Mouse (Mus musculus) cerebellum, adult (tissue): ENCODE data around the gene Fbxo17.
"Not testable (repeated sequence)": the region's sequence is repeated elsewhere in the genome, so short reads cannot be mapped to it uniquely, and the experiment has no call there.

Source experiments
- ATAC-seq: cut with Nextera tagmentation; 2 replicates; pipeline ENCODE4 v1.9.2; 2017; ENCODE audit warnings: mild to moderate bottlenecking, moderate library complexity, mixed read lengths; ENCODE audit not compliant: insufficient number of reproducible peaks, low FRiP score, low TSS enrichment

Fbxo17 gene

DNA sequence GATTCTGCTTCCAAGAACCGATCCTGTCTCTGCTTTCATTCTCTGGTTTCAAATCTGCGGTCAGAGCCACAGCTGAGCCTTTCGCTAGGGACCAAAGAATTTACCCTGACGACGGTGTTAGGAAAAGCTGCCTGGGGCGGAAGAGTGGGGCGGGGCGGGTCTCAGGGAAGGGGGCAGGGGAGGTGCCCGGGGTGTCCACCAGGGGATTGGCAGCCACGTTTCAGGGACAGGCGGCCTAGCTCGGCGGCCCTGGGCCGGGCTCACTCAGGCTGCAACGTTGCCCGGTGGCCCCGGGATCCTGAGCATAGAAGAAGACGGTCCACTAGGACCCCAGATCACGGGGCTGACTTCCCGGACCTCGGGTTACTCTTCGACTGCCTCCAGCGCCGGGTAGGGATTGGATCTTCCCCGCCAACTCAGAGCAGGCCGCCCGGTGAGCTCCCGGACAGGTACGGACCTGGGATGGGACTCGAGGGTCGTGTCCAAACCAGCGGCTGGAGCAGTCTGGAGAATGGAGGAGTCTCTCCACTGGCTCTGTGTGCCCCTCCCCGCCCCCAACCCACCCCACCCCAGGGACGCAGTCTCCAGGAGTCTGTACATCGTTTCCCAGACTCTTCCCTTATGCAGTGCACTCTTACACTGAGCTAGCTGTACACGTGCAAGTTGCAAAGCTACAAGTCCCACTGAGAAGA lies at the start of gene Fbxo17:
Fbxo17 (plus strand) TSS at position 215 of the 692 bp plus-strand sequence.
- peak; percentile 49; the same call in 1 of the 2 replicates for ATAC-seq

DNA sequence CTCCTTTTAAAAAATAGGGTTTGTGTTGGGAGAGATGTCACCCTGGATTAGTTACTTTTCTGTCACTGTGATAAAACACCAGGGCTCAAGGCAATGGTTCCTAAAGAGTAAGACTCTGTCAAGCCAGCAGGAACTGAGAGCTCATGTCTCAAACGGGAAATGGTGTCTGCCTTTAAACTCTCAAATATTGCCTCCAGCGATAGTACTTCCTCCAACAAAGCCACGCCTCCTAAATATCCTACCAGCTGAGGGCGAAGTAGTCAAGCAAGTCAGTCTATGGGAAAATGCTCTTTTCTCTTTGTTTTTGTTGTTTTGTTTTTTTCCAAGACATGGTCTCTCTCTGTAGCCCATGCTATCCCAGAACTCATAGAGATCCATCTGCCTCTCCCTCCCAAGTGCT lies 45.4 kb upstream of the Fbxo17 start:
- ATAC-seq = no peak

DNA sequence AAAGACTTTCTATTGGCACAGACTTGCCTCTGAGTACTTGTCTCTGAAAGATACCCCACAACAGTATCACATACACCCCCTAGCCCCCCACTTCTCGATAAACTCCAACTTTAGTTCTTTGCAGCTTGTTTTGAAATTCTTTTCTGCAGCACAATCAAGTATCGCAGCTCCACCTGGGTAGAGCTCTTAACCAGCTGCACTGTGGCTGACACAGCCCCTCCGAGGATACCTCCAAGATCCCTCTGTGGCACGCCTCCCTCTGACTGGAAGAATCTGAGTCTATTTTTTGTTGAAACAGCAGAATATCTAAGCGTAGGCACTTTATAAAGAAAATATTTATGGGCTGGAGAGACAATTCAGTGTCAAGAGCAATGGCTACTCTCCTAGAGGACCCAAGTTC lies 44.3 kb upstream of the Fbxo17 start:
- ATAC-seq = no peak

DNA sequence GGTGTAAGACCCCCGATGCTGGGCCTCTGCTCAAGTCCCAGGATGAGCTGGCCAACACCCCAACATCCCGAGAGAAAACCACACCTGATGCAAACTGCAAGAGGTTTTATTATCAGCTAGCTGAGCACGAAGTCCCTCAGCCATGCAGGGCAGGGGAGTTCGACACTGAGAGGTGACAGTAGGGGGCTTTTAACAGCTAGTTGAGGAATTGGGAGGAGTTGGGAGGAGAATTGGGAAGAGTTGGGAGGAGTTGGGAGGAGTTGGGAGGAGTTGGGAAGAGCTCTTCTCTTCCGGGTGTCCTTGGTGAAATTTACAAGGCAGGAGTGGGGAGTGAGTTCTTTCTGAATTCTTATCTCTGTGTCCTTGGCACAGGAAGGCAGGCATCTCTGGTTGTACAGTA lies 43.8 kb upstream of the Fbxo17 start:
- not testable (repeated sequence) for ATAC-seq

DNA sequence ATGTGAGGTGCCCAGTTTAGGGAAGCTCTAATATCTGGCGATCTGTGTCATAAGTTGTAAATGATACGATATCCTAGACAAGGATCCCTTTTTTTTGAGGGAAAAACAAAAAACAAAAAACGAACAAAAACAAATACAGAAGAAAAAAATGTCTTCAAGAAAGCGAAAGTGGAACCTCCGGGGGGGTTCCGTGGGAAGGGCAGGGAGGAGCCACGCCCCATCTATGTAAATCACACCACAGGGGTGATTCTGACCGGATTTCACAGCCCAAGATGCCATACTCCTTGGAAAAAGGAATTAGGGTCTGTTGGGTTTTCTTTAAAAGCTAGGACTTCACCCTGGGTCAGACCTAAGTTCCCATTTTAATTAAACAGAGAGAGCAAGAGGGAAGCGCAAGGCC lies 41.6 kb upstream of the Fbxo17 start:
- ATAC-seq = no peak

DNA sequence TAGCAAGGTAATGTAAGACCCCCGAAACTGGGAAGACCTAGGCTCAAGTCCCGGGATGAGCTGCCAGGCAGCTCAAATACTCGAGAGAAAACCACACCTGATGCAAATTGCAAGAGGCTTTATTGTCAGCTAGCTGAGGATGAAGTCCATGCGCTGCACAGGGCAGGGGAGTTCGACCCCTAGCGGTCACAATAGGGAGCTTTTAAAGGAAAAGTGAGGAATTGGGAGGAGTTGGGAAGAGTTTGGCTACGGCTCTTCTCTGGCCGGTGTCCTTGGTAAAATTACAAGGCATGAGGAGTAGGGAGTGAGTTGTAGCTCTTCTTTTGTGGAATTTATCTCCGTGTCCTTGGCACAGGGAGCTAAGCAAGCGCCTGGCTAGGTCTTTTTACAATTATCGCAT lies 40.9 kb upstream of the Fbxo17 start:
- ATAC-seq = no peak

DNA sequence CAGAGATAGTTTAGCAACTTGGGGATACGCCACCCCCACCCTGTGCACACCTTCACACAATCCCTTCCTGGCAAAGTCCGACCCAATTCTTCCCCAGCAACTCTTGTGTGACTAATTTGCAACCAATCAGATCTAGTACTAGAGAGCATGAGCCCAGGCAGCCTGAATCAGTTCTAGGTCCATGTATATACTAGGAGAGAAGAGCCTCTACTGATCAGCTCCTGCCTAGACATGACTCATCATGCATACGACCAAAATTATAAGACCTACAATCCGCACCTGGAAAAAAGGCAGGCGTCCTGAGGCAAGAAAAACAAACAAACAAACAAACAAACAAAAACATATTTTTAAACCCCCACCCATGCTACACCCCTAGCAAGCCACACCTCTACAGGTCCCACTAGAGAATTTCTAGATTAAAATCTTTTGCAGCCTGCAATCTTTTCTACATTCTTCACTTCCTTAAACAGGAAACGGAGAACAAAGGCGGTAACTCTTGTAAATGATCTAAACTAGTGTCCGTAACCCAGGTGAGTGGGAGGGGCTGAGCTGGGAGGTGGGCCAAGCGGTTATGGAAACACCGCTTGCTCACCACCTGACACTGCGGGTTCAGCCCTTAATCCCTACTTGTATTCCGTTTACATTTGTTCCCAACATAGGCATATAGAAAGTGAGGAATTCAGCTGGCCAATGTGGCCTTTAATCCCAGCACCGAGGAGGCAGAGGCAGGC lies 39.6 kb upstream of the Fbxo17 start:
- ATAC-seq = no peak

DNA sequence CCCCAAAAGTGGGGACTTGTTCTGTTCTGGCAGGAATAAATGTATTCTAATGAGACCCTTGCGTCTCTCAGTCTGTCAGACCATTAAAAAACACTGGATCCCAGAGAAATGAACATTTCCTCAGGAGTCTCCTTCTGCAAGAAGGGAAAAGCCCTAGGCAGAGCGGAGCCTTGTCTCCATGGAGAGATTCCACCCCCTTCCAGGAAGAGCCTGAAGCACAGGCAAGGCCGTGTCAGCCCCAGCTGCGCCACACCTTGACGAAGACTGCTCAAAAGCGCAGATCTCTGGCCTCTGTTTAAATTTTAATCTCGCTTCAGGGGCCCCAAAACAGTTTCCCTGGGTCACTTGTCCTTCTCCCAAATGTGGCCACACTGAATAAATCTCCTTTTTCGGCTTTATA lies 39.0 kb upstream of the Fbxo17 start:
- no peak for ATAC-seq

DNA sequence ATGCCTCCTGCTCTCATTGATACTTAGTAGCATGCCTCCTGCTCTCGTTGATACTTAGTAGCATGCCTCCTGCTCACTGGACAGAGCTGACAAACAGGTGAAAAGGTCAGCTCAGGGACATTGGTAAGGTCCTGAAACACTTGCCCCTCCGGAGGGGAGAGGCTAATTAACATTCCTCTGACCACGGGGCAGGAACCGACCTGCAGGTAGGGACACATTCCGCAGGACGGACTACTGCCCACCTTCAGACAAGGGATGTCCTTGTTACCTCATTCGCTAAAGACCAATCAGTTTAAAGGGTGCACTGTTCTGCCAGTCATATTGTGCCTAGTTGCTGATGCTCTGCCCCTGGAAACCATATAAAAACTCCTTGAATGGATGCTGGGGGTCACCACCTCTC lies 25.5 kb upstream of the Fbxo17 start:
- ATAC-seq = no peak

DNA sequence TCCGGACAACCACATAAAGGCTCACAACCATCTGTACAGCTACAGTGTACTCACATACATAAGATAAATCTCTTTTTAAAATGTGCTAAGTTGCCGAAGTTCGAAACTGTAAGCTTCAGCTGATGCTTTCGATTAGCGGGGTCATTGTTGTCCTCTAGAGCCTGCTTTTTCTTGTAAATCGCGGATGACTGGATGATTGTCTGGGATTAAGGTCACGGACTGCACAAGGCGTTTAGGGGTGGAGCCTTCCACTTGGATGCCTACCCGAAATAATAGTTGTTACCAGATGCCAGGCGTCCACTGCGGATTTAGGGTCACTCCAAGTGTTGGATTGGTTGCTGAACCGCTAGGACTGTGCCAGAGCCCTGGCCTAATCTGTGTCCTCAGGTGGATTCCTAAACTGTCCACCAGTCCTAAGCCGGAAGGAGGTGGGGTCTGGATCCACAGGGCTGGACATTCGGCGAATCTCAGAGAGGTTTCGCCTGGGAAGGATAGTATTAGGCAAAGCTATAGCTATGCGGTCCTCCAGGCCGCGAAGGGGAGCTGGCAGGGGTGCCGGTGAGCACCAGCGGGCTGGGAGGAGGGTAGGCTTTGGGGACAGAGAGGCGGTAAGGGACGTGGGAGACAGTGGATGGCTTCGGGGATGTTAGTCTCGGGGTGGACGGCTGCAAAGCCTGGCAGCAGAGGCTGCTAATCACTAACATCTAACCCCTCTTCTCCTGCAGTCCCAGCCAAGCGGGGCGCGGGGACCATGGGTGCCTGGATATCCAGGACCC lies 23.9 kb upstream of the Fbxo17 start, which contains the start of gene Fbxo27:
Fbxo27 (plus strand) TSS at position 305 of the 776 bp plus-strand sequence.
- ATAC-seq = peak; percentile 84; the same call in 1 of the 2 replicates

DNA sequence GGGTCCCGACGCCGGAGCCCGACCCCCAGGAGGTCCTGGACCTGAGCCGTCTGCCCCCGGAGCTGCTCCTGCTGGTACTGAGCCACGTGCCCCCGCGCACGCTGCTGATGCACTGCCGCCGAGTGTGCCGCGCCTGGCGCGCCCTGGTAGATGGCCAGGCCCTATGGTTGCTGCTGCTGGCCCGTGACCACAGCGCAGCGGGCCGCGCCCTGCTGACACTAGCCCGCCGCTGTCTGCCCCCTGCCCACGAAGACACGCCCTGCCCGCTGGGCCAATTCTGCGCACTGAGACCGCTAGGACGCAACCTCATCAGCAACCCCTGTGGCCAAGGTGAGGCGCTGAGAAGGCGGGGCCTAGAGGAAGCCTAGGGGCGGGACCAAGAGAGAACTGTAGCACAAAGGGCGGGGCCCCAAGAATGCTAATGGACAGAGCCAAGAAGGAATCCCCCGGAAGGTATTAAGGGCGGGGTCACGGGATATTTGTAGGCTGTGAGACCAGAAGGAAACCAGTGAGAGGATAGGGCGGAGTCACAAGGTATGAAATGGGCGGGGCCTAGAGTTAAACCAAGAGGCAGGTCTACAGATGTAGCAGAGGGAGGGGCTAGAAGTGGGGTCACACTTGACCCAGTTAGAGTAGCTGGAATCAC lies 23.2 kb upstream of the Fbxo17 start:
- peak; percentile 80 for ATAC-seq

DNA sequence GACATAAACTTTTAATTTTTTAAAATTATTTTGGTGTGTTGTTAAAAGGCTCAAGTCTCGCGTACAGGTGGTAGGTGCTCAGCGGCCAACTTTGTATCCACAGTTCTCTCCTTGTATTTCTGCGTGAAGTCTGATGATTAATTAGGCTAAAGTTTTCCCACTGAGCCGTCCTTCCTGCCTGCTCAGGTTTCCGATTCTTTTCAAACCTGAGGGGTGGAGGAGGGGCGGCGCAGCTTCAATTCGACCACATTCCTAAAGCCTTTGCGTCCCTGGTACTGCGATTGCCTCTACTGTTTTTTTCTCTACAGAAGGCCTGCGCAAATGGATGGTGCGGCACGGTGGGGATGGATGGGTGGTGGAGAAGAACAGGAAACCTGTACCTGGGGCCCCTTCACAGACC lies 22.2 kb upstream of the Fbxo17 start:
- no peak for ATAC-seq

DNA sequence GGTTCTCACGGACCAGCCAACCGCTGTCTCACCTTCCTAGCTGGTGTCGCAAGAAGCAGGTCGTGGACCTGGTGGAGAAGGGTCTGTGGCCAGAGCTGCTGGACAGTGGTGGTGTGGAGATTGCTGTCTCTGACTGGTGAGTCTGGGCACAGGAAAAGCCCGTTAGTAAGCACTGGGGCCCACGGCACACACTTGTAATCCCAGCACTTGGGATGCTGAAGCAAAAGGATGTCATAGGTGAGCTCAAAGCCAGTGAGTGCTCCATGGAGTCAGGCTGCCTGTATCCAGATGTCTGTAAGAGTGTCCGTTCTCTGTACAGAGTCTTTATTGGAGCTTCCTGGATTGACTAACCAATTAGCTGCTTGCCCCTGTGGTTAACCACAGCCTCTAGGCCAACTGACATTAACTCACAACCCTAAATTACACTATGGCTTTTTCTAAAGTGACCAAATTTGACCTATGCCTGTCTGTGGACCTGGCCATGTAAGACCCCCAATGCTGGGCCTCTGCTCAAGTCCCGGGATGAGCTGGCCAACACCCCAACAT lies 21.6 kb upstream of the Fbxo17 start:
- ATAC-seq = no peak

DNA sequence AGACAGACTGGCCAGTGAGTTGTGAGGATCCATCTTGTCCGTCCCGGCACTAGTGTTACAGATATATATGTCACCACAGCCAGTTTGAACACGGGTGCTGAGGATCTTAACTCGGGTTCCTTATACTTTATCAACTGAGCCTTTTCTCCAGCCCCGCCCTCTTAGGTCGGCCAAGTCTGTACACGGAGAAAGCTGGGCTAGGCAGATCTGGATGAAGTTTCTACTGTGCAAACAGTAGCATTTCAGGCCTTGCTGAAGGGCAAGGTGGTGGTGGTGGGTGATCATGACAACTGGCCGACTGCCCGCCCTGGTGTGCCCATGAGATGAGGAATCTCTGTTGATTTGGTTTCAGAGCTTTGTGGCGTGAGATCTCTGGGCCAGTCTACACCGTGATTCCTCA lies 19.3 kb upstream of the Fbxo17 start:
- no peak for ATAC-seq

DNA sequence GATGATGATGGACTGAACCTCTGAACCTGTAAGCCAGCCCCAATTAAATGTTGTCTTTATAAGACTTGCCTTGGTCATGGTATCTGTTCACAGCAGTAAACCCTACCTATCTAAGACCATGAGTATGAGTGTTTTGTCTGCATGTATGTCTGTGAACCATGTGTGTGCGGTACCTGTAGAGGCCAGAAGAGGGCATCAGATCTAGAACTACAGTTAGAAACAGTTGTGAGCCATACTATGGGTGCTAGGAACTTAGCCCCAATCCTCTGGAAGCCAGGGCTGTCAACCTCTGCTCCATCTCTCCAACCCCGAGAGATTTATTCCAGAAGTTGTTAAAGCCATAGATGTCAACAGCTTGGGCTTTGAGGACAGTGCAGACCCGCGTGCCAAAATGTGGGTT lies 16.3 kb upstream of the Fbxo17 start:
- no peak for ATAC-seq

DNA sequence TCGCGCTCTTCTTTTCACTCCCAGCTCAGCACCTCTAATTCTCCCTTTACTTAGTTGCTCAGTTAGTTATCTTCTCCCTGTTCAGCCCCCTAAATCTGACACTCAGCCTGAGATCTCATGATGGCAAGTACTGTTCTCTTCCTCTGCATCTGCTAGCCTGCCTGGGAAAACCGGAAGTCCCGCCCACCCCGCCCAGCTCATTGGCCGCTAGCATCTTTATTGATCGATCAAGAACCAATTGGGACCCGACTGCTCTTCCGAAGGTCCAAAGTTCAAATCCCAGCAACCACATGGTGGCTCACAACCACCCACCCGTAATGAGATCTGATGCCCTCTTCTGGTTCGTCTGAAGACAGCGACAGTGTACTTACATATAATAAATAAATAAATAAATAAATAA lies 15.3 kb upstream of the Fbxo17 start:
- not testable (repeated sequence) for ATAC-seq

DNA sequence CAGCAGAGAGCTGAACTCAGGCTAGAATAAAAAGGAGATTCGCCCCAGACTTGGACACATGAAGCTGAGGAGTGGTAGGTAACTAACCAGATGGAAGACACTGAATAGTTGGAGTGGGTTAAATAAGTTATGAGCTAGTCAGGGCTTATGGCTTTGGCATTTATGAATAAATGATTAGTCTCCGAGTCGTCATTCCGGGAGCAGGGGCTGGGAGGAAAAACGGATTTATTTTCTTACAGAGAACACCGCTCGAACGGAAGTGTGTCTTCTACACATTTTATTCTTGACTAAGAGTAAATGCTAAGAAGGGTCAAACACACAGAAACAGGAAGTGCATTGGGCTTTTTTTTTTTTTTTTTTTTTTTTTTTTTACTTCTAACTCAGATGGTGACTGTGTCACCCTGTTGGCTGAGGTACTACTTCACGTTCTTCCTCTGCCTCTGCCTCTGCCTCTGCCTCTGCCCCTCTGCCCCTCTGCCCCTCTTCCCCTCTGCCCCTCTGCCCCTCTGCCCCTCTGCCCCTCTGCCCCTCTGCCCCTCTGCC lies 13.9 kb upstream of the Fbxo17 start:
- ATAC-seq = no peak

DNA sequence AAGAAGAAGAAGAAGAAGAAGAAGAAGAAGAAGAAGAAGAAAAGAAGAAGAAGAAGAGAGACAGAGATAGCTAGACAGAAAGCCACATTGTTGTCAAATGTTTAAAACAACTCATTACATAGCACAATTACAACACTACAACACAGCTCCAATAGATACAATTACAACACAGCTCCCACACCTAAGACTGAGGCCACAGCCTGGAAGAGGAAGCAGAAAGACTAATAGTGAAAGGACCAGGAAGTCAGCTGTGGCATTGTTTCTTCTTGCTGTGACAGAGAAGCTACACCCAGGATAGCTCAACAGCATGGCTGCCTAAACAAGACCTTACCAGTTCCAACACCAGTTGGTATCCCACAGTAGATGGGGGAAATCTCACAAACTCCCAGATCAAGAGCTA lies 7.2 kb upstream of the Fbxo17 start:
- ATAC-seq = no peak

DNA sequence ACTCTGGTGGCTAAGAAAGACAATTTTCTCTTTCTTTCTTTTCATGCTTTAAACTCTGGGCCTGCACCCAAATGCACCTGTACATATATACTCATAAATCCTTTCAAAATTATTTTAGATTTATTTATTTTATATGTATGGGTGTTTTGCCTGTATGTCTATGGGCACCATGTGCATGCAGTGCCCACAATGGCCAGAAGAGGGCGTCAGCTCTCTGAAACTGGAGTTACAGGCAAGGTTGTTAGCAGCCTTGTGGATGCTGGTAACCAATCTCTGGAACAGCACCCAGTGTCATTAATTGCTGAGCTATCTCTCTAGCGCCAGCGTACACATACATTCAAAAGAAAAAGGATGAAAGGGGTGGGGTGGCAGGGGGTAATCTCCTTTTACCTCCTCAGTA lies 5.6 kb upstream of the Fbxo17 start:
- ATAC-seq = no peak

DNA sequence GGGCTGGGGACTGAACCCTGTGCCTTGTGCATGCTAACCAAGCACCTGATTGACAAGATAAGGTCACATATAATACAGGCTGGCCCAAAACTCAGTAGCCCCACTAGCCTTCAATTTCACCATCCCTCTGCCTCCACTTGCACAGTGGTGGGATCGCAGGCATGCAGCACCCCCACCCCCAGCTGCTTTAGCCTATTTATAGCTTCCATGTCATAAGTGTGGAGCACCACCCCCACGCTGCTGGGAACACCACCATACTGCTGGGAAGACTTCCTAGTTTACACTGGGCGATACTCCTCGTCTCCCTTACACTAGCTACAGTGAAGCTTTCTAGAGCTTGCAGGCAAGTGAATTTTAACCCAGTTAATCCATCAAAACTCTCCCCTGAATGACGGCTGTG lies 1.9 kb upstream of the Fbxo17 start:
- no peak for ATAC-seq
